Mouse (Mus musculus) G1E (cell line): ENCODE results near the gene Scn3b.

Experiments used
- CTCF ChIP-seq: IDR thresholded peaks from 2 replicates; pipeline ENCODE4 v1.5.1; 2012; ENCODE audit warnings: low read depth, low read length, inconsistent platforms, mixed read lengths
- GATA1 ChIP-seq: IDR thresholded peaks from 2 replicates; pipeline ENCODE4 v1.6.1; 2012; ENCODE audit warnings: borderline replicate concordance, low read length, inconsistent platforms, mixed read lengths
- TAL1 ChIP-seq: conservative IDR thresholded peaks from 2 replicates; pipeline ENCODE4 v1.6.1; 2012; ENCODE audit warnings: low read depth, low read length, inconsistent platforms, mixed read lengths

- no peak for TF ChIP-seq CTCF
- TF ChIP-seq TAL1, result no peak
- TF ChIP-seq GATA1, result no peak
Observed at GRCm38 (mm10) chr9:40228804-40229331, 40.1 kb upstream of the Scn3b start.
